Comparison of ENCODE assay signal across 8 mouse cellular contexts in genomic region chr4:116720343-116721097, GRCm38 (mm10). TPM values are rescaled to one million over a fixed set of nuclear protein-coding genes. Genes with fewer than 3 reads are reported as not detected.
DNase-seq lines count a peak whose midpoint lies in the region; ATAC-seq and TF ChIP-seq lines count a peak whose summit lies in the region.

Gene Tesk2 (plus strand): TSS chr4:116720948.

- peak within 1 kb of the TSS; percentile 89 for H3K4me2 ChIP-seq in embryonic facial prominence, embryonic 15.5 days (replicated peaks)
- peak within 1 kb of the TSS; percentile 65 for H3K4me2 ChIP-seq in limb, embryonic 14.5 days (replicated peaks; ENCODE audit: low read depth, low read length, severe bottlenecking)
- H3K4me2 ChIP-seq in midbrain, postnatal 0 days (ENCODE audit: low read depth, low read length, poor library complexity, severe bottlenecking): peak within 1 kb of the TSS; percentile 95

- H3K9ac ChIP-seq in embryonic facial prominence, embryonic 15.5 days: peak within 1 kb of the TSS; percentile 74
- H3K9ac ChIP-seq in limb, embryonic 14.5 days (ENCODE audit: low read depth, low read length, severe bottlenecking): peak within 1 kb of the TSS; percentile 68
- H3K9ac ChIP-seq in midbrain, postnatal 0 days (replicated peaks; ENCODE audit: low read length, poor library complexity, severe bottlenecking): peak within 1 kb of the TSS; percentile 61

- no peaks in the 10 kb centered on the region for H3K36me3 ChIP-seq in embryonic facial prominence, embryonic 15.5 days
- H3K36me3 ChIP-seq in limb, embryonic 14.5 days (ENCODE audit: control insufficient read depth, insufficient read depth, low read length): no peaks in the 10 kb centered on the region
- H3K36me3 ChIP-seq in midbrain, postnatal 0 days (ENCODE audit: insufficient read depth, low read length): no peaks in the 10 kb centered on the region

- peak; percentile 66; the same call in 1 of the 2 replicates for TF ChIP-seq POLR2A in bone marrow, adult 2 months (IDR thresholded peaks at IDR 0.05; ENCODE audit: borderline replicate concordance, control insufficient read depth, low read depth, low read length)
- TF ChIP-seq POLR2A in limb, embryonic 14.5 days (IDR thresholded peaks at IDR 0.05; ENCODE audit: borderline replicate concordance, extremely low read depth, insufficient read depth, insufficient read length): peak; percentile 57; the same call in 1 of the 2 replicates

- DNase-seq in 416B (ENCODE audit: low read depth): peak; percentile 100
- peak; percentile 96 for DNase-seq in heart, adult 8-10 months (ENCODE audit: low spot score)
- peak; percentile 99 for DNase-seq in kidney, adult 9 months
- peak; percentile 99 for DNase-seq in limb, embryonic 14.5 days (ENCODE audit: low spot score)
- peak; percentile 99 for DNase-seq in midbrain, postnatal 0 days (ENCODE audit: low spot score)
- DNase-seq in spleen, postnatal 14 days (ENCODE audit: low spot score in 2 of 2): peak; percentile 71 to 81

- H3K4me3 ChIP-seq in bone marrow, adult 2 months (replicated peaks; ENCODE audit: control insufficient read depth, low read depth, low read length): peak within 1 kb of the TSS; percentile 81
- H3K4me3 ChIP-seq in embryonic facial prominence, embryonic 15.5 days (replicated peaks): peak within 1 kb of the TSS; percentile 83
- peak within 1 kb of the TSS; percentile 64 for H3K4me3 ChIP-seq in limb, embryonic 14.5 days (replicated peaks; ENCODE audit: low read length)
- peak within 1 kb of the TSS; percentile 59 for H3K4me3 ChIP-seq in midbrain, postnatal 0 days (ENCODE audit: low read depth, low read length)

- ATAC-seq in embryonic facial prominence, embryonic 15.5 days (ENCODE audit: insufficient number of reproducible peaks, low FRiP score, low TSS enrichment, low read depth): peak; percentile 98
- ATAC-seq in limb, embryonic 14.5 days (ENCODE audit: low FRiP score, low read depth): peak; percentile 98
- ATAC-seq in midbrain, postnatal 0 days (ENCODE audit: low FRiP score): peak; percentile 98

- H3K9me3 ChIP-seq in embryonic facial prominence, embryonic 15.5 days (replicated peaks): no peaks in the 10 kb centered on the region
- H3K9me3 ChIP-seq in limb, embryonic 14.5 days (ENCODE audit: control insufficient read depth, low read length): no peaks in the 10 kb centered on the region
- no peaks in the 10 kb centered on the region for H3K9me3 ChIP-seq in midbrain, postnatal 0 days (ENCODE audit: low read length)

- TF ChIP-seq CTCF in bone marrow, adult 2 months (IDR thresholded peaks at IDR 0.05; ENCODE audit: control insufficient read depth, insufficient read depth, low read length): no peak
- no peak for TF ChIP-seq CTCF in midbrain, postnatal 0 days (IDR thresholded peaks at IDR 0.05)

- H3K27me3 ChIP-seq in embryonic facial prominence, embryonic 15.5 days: no peaks in the 10 kb centered on the region
- no peaks in the 10 kb centered on the region for H3K27me3 ChIP-seq in limb, embryonic 14.5 days (ENCODE audit: control insufficient read depth, insufficient read depth, low read length)
- H3K27me3 ChIP-seq in midbrain, postnatal 0 days (ENCODE audit: insufficient read depth, low read length): no peaks in the 10 kb centered on the region

- under 1% methylated on average over 34 of the region's 34 CpGs for WGBS in bone marrow, adult 2 months
- under 1% methylated on average over 34 of the region's 34 CpGs for WGBS in embryonic facial prominence, embryonic 15.5 days
- WGBS in limb, embryonic 14.5 days: under 1% methylated on average over 32 of the region's 34 CpGs
- under 1% methylated on average over 32 of the region's 34 CpGs for WGBS in midbrain, postnatal 0 days

- peaks cover 2% of the 10 kb centered on the region for H3K4me1 ChIP-seq in bone marrow, adult 2 months (ENCODE audit: control insufficient read depth, insufficient read depth, low read length)
- peaks cover 11% of the 10 kb centered on the region for H3K4me1 ChIP-seq in embryonic facial prominence, embryonic 15.5 days
- H3K4me1 ChIP-seq in limb, embryonic 14.5 days (ENCODE audit: control insufficient read depth, insufficient read depth, low read length): peaks cover 8% of the 10 kb centered on the region
- no peaks in the 10 kb centered on the region for H3K4me1 ChIP-seq in midbrain, postnatal 0 days (ENCODE audit: insufficient read depth, low read length)

- peak within 1 kb of the TSS; percentile 87 for H3K27ac ChIP-seq in bone marrow, adult 2 months (ENCODE audit: control insufficient read depth, insufficient read depth, low read depth, low read length, poor library complexity)
- H3K27ac ChIP-seq in embryonic facial prominence, embryonic 15.5 days (replicated peaks): peak within 1 kb of the TSS; percentile 68
- H3K27ac ChIP-seq in limb, embryonic 14.5 days (replicated peaks; ENCODE audit: low read depth, low read length): peak within 1 kb of the TSS; percentile 66
- H3K27ac ChIP-seq in midbrain, postnatal 0 days (ENCODE audit: low read depth, low read length): peak within 1 kb of the TSS; percentile 13; the same call in 1 of the 2 replicates

RNA-seq across cellular contexts. Expression of gene Tesk2, which starts in this region (rescaled TPM):
- 4.0 and 11.1 TPM in 2 replicates for polyA plus RNA-seq in bone marrow, adult 2 months (2011; ENCODE audit: insufficient read depth, insufficient read length, low replicate concordance, missing spikeins)
- 7.7 and 8.3 TPM in 2 replicates for polyA plus RNA-seq in embryonic facial prominence, embryonic 15.5 days (2015; fragmentation: Nextera tagmentation; extraction: Ambion mirVana)
- total RNA-seq in heart, adult 8-10 months (2022): 1 to 10 TPM; 1.6 to 3.3 (median 2.3) TPM
- 7.3 and 8.5 TPM in 2 replicates for polyA plus RNA-seq in limb, embryonic 14.5 days (2012; rRNA removed)
- 9.2 and 10.3 TPM in 2 replicates for polyA plus RNA-seq in limb, embryonic 14.5 days (2014; fragmentation: Nextera tagmentation; extraction: Ambion mirVana)
- total RNA-seq in midbrain, postnatal 0 days (2014; rRNA removed): 0.77 and 2.5 TPM in 2 replicates
- polyA plus RNA-seq in midbrain, postnatal 0 days (2015; fragmentation: Nextera tagmentation; extraction: Ambion mirVana): 1.6 and 1.7 TPM in 2 replicates

Comparison
In these comparisons a context has a peak if more than half of its experiments do, and no peak if none do; other contexts are left out.
1. Peak in every context shown above with its lines: DNase-seq, ATAC-seq, H3K4me3 ChIP-seq and H3K27ac ChIP-seq.
2. H3K27ac ChIP-seq: peak in every context shown above with its lines; median percentile 87 in bone marrow, adult 2 months; 68 in embryonic facial prominence, embryonic 15.5 days; 66 in limb, embryonic 14.5 days; 13 in midbrain, postnatal 0 days.